Mouse (Mus musculus): ENCODE data around the gene Cog6. TPM values are rescaled to one million over a fixed set of nuclear protein-coding genes. Genes with fewer than 3 reads are reported as not detected.

Cog6 gene
- total and polyA plus RNA-seq, 3 experiments: 15.6 to 25.8 (median 18.4) TPM

GRCm38 (mm10) chr3:53038913-53039312, 21.9 kb upstream of the Cog6 start:
- H3K79me2 ChIP-seq (replicated peaks; ENCODE audit: control insufficient read depth, extremely low read depth, insufficient read depth, poor library complexity, severe bottlenecking): no peaks in the 10 kb centered on the region
- no peak for DNase-seq (ENCODE audit: extremely low read depth)
- H3K4me2 ChIP-seq (ENCODE audit: insufficient read depth, low read depth, poor library complexity, severe bottlenecking): no peak overlapping the region
- no peak overlapping the region for H3K27ac ChIP-seq (ENCODE audit: insufficient read depth, low read depth)
- dilution Hi-C loops (cut with MboI; ENCODE audit: extremely low pct_ligation_motif_present, extremely low pct_unique_long_range_greater_than_20kb, low sequenced_read_pairs): no loop called here
- no peak overlapping the region for H3K9ac ChIP-seq (ENCODE audit: insufficient read depth, low read depth)
- H3K4me3 ChIP-seq (replicated peaks in 1 of 3; ENCODE audit: low read depth in 2 of 3, low read length in 2 of 3, poor library complexity in 1 of 3): no peak overlapping the region
- no peaks in the 10 kb centered on the region for H3K36me3 ChIP-seq (replicated peaks in 1 of 2; ENCODE audit: control insufficient read depth in 1 of 2, insufficient read depth in 1 of 2, low read length in 1 of 2)
- TF ChIP-seq NELFE (IDR thresholded peaks at IDR 0.05; ENCODE audit: low read depth, low read length) (no peak), UBTF (IDR thresholded peaks at IDR 0.05; ENCODE audit: low read depth, low read length) (no peak), EP300 (IDR thresholded peaks at IDR 0.05; ENCODE audit: low read length) (no peak), MXI1 (IDR thresholded peaks at IDR 0.05; ENCODE audit: low read depth, low read length) (no peak), ETS1 (conservative IDR thresholded peaks at IDR 0.05; ENCODE audit: low read depth, low read length) (no peak), RCOR1 (conservative IDR thresholded peaks at IDR 0.05; ENCODE audit: low read depth, low read length) (no peak), CHD2 (IDR thresholded peaks at IDR 0.05; ENCODE audit: low read length) (no peak), MAX (IDR thresholded peaks at IDR 0.05; ENCODE audit: low read length) (no peak), RAD21 (IDR thresholded peaks at IDR 0.05; ENCODE audit: low read depth, low read length) (no peak), ZMIZ1 (IDR thresholded peaks at IDR 0.05; ENCODE audit: low read depth, low read length) (no peak), MEF2A (IDR thresholded peaks at IDR 0.05; ENCODE audit: borderline replicate concordance, low read depth, low read length) (no peak), POLR2AphosphoS2 (IDR thresholded peaks at IDR 0.05; ENCODE audit: low read depth, low read length) (no peak), MYC (IDR thresholded peaks at IDR 0.05; ENCODE audit: low read depth, low read length) (no peak), IRF4 (IDR thresholded peaks at IDR 0.05; ENCODE audit: low read depth, low read length) (no peak), MAFK (IDR thresholded peaks at IDR 0.05; ENCODE audit: insufficient replicate concordance, low read length) (no peak), ZNF384 (IDR thresholded peaks at IDR 0.05; ENCODE audit: low read depth, low read length) (no peak)
- in situ Hi-C loops (cut with MboI; ENCODE audit: low pct_ligation_motif_present, low pct_unique_long_range_greater_than_20kb, low sequenced_read_pairs): loop anchor here (10.0 kb wide), 2 partner anchors 216 to 406 kb away; no protein-coding TSS in a partner anchor
- no peaks in the 10 kb centered on the region for H3K27me3 ChIP-seq (replicated peaks)
- no peaks in the 10 kb centered on the region for H3K9me3 ChIP-seq (replicated peaks; ENCODE audit: low read length)
- peaks cover 0 to 13% of the 10 kb centered on the region in 2 experiments; a peak in 2 of 4 replicates for H3K4me1 ChIP-seq (ENCODE audit: control insufficient read depth in 1 of 2, insufficient read depth in 2 of 2)

- Histone ChIP-seq H3K4me1 (ENCODE audit: control insufficient read depth in 1 of 2, insufficient read depth in 2 of 2) (peaks cover 0 to 13% of the 10 kb centered on the region in 2 experiments; a peak in 2 of 4 replicates), H3K79me2 (replicated peaks; ENCODE audit: control insufficient read depth, extremely low read depth, insufficient read depth, poor library complexity, severe bottlenecking) (no peaks in the 10 kb centered on the region), H3K4me3 (replicated peaks in 1 of 3; ENCODE audit: low read depth in 2 of 3, low read length in 2 of 3, poor library complexity in 1 of 3) (no peak overlapping the region), H3K9me3 (replicated peaks; ENCODE audit: low read length) (no peaks in the 10 kb centered on the region), H3K27me3 (replicated peaks) (no peaks in the 10 kb centered on the region), H3K27ac (ENCODE audit: insufficient read depth, low read depth) (no peak overlapping the region), H3K9ac (ENCODE audit: insufficient read depth, low read depth) (no peak overlapping the region), H3K4me2 (ENCODE audit: insufficient read depth, low read depth, poor library complexity, severe bottlenecking) (no peak overlapping the region), H3K36me3 (replicated peaks in 1 of 2; ENCODE audit: control insufficient read depth in 1 of 2, insufficient read depth in 1 of 2, low read length in 1 of 2) (no peaks in the 10 kb centered on the region)
- in situ Hi-C loops (cut with MboI; ENCODE audit: low pct_ligation_motif_present, low pct_unique_long_range_greater_than_20kb, low sequenced_read_pairs) (loop anchor here (10.0 kb wide), 2 partner anchors 218 to 408 kb away; no protein-coding TSS in a partner anchor), dilution Hi-C loops (cut with MboI; ENCODE audit: extremely low pct_ligation_motif_present, extremely low pct_unique_long_range_greater_than_20kb, low sequenced_read_pairs) (no loop called here)
- no peak for DNase-seq (ENCODE audit: extremely low read depth)
- no peak for TF ChIP-seq USF2 (conservative IDR thresholded peaks at IDR 0.05; ENCODE audit: low read depth, low read length)
- no peak for TF ChIP-seq TBP (conservative IDR thresholded peaks at IDR 0.05; ENCODE audit: low read depth, low read length)
- no peak for TF ChIP-seq NRF1 (IDR thresholded peaks at IDR 0.05; ENCODE audit: low read depth, low read length)
Measured at GRCm38 (mm10) chr3:53036941-53037340, 19.9 kb upstream of the Cog6 start.

Data from CH12.LX (cell line).